Mouse (Mus musculus): Measurements from ENCODE around the gene Dnajc4. TPM values are rescaled to one million over a fixed set of nuclear protein-coding genes. Genes with fewer than 3 reads are reported as not detected.
A peak's percentile ranks its signal among the peaks of the same experiment; 100 is the strongest.

Gene Dnajc4
- polyA plus RNA-seq, 1 experiment from 2014 or later = 23.3 TPM

- no peaks in the 10 kb centered on the region for H3K27me3 ChIP-seq (replicated peaks; ENCODE audit: control insufficient read depth, insufficient read depth, low read length)
- no peak overlapping the region for H3K4me2 ChIP-seq (ENCODE audit: low read length)
- no peak overlapping the region for H3K27ac ChIP-seq (ENCODE audit: low read depth)
- 57% methylated on average over 4 of the region's 4 CpGs for WGBS
- H3K4me1 ChIP-seq (replicated peaks; ENCODE audit: control insufficient read depth, insufficient read depth, low read length) = peaks cover 18% of the 10 kb centered on the region
- H3K36me3 ChIP-seq (ENCODE audit: control insufficient read depth, insufficient read depth, low read length) = peaks cover 4% of the 10 kb centered on the region; the same call in 1 of the 2 replicates
- no peak overlapping the region for H3K9ac ChIP-seq (ENCODE audit: low read length)
- no peaks in the 10 kb centered on the region for H3K9me3 ChIP-seq (ENCODE audit: control insufficient read depth, low read length)
- ATAC-seq (replicated peaks; ENCODE audit: low FRiP score, low TSS enrichment, low read depth) = no peak
- no peak overlapping the region for H3K4me3 ChIP-seq (ENCODE audit: low read depth, low read length)
- no peak for DNase-seq (ENCODE audit: low spot score)
Observed at GRCm38 (mm10) chr19:6947742-6948141, 44.6 kb downstream of the Dnajc4 start.

GRCm38 (mm10) chr19:6943709-6944108, 48.7 kb downstream of the Dnajc4 start:
- no peak overlapping the region for H3K4me2 ChIP-seq (ENCODE audit: low read length)
- H3K9me3 ChIP-seq (ENCODE audit: control insufficient read depth, low read length) = no peaks in the 10 kb centered on the region
- H3K27me3 ChIP-seq (replicated peaks; ENCODE audit: control insufficient read depth, insufficient read depth, low read length) = no peaks in the 10 kb centered on the region
- peaks cover 3% of the 10 kb centered on the region; the same call in 1 of the 2 replicates for H3K36me3 ChIP-seq (ENCODE audit: control insufficient read depth, insufficient read depth, low read length)
- 89% methylated on average over 6 of the region's 6 CpGs for WGBS
- DNase-seq (ENCODE audit: low spot score) (no peak), ATAC-seq (replicated peaks; ENCODE audit: low FRiP score, low TSS enrichment, low read depth) (no peak)
- no peak overlapping the region for H3K27ac ChIP-seq (ENCODE audit: low read depth)
- H3K9ac ChIP-seq (ENCODE audit: low read length) = no peak overlapping the region
- H3K4me1 ChIP-seq (replicated peaks; ENCODE audit: control insufficient read depth, insufficient read depth, low read length) = peaks cover 12% of the 10 kb centered on the region
- H3K4me3 ChIP-seq (ENCODE audit: low read depth, low read length) = no peak overlapping the region

GRCm38 (mm10) chr19:6942764-6943163, 49.6 kb downstream of the Dnajc4 start:
- DNase-seq (ENCODE audit: low spot score) = no peak
- H3K27me3 ChIP-seq (replicated peaks; ENCODE audit: control insufficient read depth, insufficient read depth, low read length) = no peaks in the 10 kb centered on the region
- no peaks in the 10 kb centered on the region for H3K9me3 ChIP-seq (ENCODE audit: control insufficient read depth, low read length)
- WGBS = 30% methylated on average over 5 of the region's 5 CpGs
- H3K4me2 ChIP-seq (ENCODE audit: low read length) = peak overlapping the region; percentile 99
- peak overlapping the region; percentile 96 for H3K27ac ChIP-seq (ENCODE audit: low read depth)
- peak overlapping the region; percentile 71 for H3K9ac ChIP-seq (ENCODE audit: low read length)
- H3K36me3 ChIP-seq (ENCODE audit: control insufficient read depth, insufficient read depth, low read length) = peaks cover 3% of the 10 kb centered on the region; the same call in 1 of the 2 replicates
- H3K4me1 ChIP-seq (replicated peaks; ENCODE audit: control insufficient read depth, insufficient read depth, low read length) = peaks cover 12% of the 10 kb centered on the region
- H3K4me3 ChIP-seq (ENCODE audit: low read depth, low read length) = peak overlapping the region; percentile 77
- ATAC-seq (replicated peaks; ENCODE audit: low FRiP score, low TSS enrichment, low read depth) = no peak

GRCm38 (mm10) chr19:6942249-6942691, 50.1 kb downstream of the Dnajc4 start, which contains the start of gene Gpr137:
Gene Gpr137, minus strand, starts transcription at chr19:6942480.
- Histone ChIP-seq H3K9me3 (ENCODE audit: control insufficient read depth, low read length) (no peaks in the 10 kb centered on the region), H3K4me2 (ENCODE audit: low read length) (peak within 1 kb of the TSS; percentile 99), H3K4me1 (replicated peaks; ENCODE audit: control insufficient read depth, insufficient read depth, low read length) (peaks cover 12% of the 10 kb centered on the region), H3K4me3 (ENCODE audit: low read depth, low read length) (peak within 1 kb of the TSS; percentile 77), H3K36me3 (ENCODE audit: control insufficient read depth, insufficient read depth, low read length) (peaks cover 3% of the 10 kb centered on the region; the same call in 1 of the 2 replicates), H3K27ac (ENCODE audit: low read depth) (peak within 1 kb of the TSS; percentile 96), H3K9ac (ENCODE audit: low read length) (peak within 1 kb of the TSS; percentile 71), H3K27me3 (replicated peaks; ENCODE audit: control insufficient read depth, insufficient read depth, low read length) (no peaks in the 10 kb centered on the region)
- DNase-seq (ENCODE audit: low spot score) (peak; percentile 92), ATAC-seq (replicated peaks; ENCODE audit: low FRiP score, low TSS enrichment, low read depth) (peak; percentile 86)
- WGBS = 0% methylated on average over 27 of the region's 27 CpGs

GRCm38 (mm10) chr19:6941372-6942248, 50.8 kb downstream of the Dnajc4 start, which contains the start of gene Bad:
Gene Bad, plus strand, starts transcription at chr19:6941861.
- DNase-seq (ENCODE audit: low spot score) (peak; percentile 99), ATAC-seq (replicated peaks; ENCODE audit: low FRiP score, low TSS enrichment, low read depth) (peak; percentile 82)
- H3K27ac ChIP-seq (ENCODE audit: low read depth) = peak within 1 kb of the TSS; percentile 96
- H3K36me3 ChIP-seq (ENCODE audit: control insufficient read depth, insufficient read depth, low read length) = peaks cover 3% of the 10 kb centered on the region; the same call in 1 of the 2 replicates
- no peaks in the 10 kb centered on the region for H3K9me3 ChIP-seq (ENCODE audit: control insufficient read depth, low read length)
- H3K27me3 ChIP-seq (replicated peaks; ENCODE audit: control insufficient read depth, insufficient read depth, low read length) = no peaks in the 10 kb centered on the region
- H3K4me1 ChIP-seq (replicated peaks; ENCODE audit: control insufficient read depth, insufficient read depth, low read length) = peaks cover 12% of the 10 kb centered on the region
- peak within 1 kb of the TSS; percentile 71 for H3K9ac ChIP-seq (ENCODE audit: low read length)
- peak within 1 kb of the TSS; percentile 99 for H3K4me2 ChIP-seq (ENCODE audit: low read length)
- H3K4me3 ChIP-seq (ENCODE audit: low read depth, low read length) = peak within 1 kb of the TSS; percentile 77
- WGBS = under 1% methylated on average over 83 of the region's 83 CpGs

- H3K4me2 ChIP-seq (ENCODE audit: low read length) = peak overlapping the region; percentile 99
- H3K4me3 ChIP-seq (ENCODE audit: low read depth, low read length) = peak overlapping the region; percentile 77
- peaks cover 7% of the 10 kb centered on the region for H3K27me3 ChIP-seq (replicated peaks; ENCODE audit: control insufficient read depth, insufficient read depth, low read length)
- peaks cover 12% of the 10 kb centered on the region for H3K4me1 ChIP-seq (replicated peaks; ENCODE audit: control insufficient read depth, insufficient read depth, low read length)
- WGBS = 22% methylated on average over 26 of the region's 29 CpGs
- H3K27ac ChIP-seq (ENCODE audit: low read depth) = no peak overlapping the region
- H3K9ac ChIP-seq (ENCODE audit: low read length) = peak overlapping the region; percentile 71
- ATAC-seq (replicated peaks; ENCODE audit: low FRiP score, low TSS enrichment, low read depth) = no peak
- peaks cover 3% of the 10 kb centered on the region; the same call in 1 of the 2 replicates for H3K36me3 ChIP-seq (ENCODE audit: control insufficient read depth, insufficient read depth, low read length)
- DNase-seq (ENCODE audit: low spot score) = no peak
- no peaks in the 10 kb centered on the region for H3K9me3 ChIP-seq (ENCODE audit: control insufficient read depth, low read length)
Observed at GRCm38 (mm10) chr19:6940396-6941351, 51.7 kb downstream of the Dnajc4 start.

GRCm38 (mm10) chr19:6939106-6940002, 53.0 kb downstream of the Dnajc4 start:
- no peak overlapping the region for H3K9ac ChIP-seq (ENCODE audit: low read length)
- peaks cover 19% of the 10 kb centered on the region for H3K27me3 ChIP-seq (replicated peaks; ENCODE audit: control insufficient read depth, insufficient read depth, low read length)
- peaks cover 3% of the 10 kb centered on the region; the same call in 1 of the 2 replicates for H3K36me3 ChIP-seq (ENCODE audit: control insufficient read depth, insufficient read depth, low read length)
- H3K27ac ChIP-seq (ENCODE audit: low read depth) = no peak overlapping the region
- no peaks in the 10 kb centered on the region for H3K9me3 ChIP-seq (ENCODE audit: control insufficient read depth, low read length)
- no peak for ATAC-seq (replicated peaks; ENCODE audit: low FRiP score, low TSS enrichment, low read depth)
- H3K4me3 ChIP-seq (ENCODE audit: low read depth, low read length) = no peak overlapping the region
- 89% methylated on average over 20 of the region's 20 CpGs for WGBS
- DNase-seq (ENCODE audit: low spot score) = no peak
- no peak overlapping the region for H3K4me2 ChIP-seq (ENCODE audit: low read length)
- H3K4me1 ChIP-seq (replicated peaks; ENCODE audit: control insufficient read depth, insufficient read depth, low read length) = peaks cover 12% of the 10 kb centered on the region
